Mouse (Mus musculus): ENCODE measurements around the gene Tnip1. TPM values are rescaled to one million over a fixed set of nuclear protein-coding genes. Genes with fewer than 3 reads are reported as not detected.
"Not testable (repeated sequence)": the region's sequence is repeated elsewhere in the genome, so short reads cannot be mapped to it uniquely, and the experiment has no call there.

Tnip1 gene
- total RNA-seq, 2 experiments from 2014 or later: 3.3 to 6.3 TPM

GRCm38 (mm10) chr11:54913841-54914240, 48.9 kb downstream of the Tnip1 start:
- ATAC-seq (replicated peaks; ENCODE audit: low FRiP score, poor library complexity, severe bottlenecking): no peak

GRCm38 (mm10) chr11:54912503-54913316, 50.0 kb downstream of the Tnip1 start:
- ATAC-seq (replicated peaks; ENCODE audit: low FRiP score, poor library complexity, severe bottlenecking): no peak

GRCm38 (mm10) chr11:54911671-54912502, 50.8 kb downstream of the Tnip1 start:
- no peak for ATAC-seq (replicated peaks; ENCODE audit: low FRiP score, poor library complexity, severe bottlenecking)

DNA sequence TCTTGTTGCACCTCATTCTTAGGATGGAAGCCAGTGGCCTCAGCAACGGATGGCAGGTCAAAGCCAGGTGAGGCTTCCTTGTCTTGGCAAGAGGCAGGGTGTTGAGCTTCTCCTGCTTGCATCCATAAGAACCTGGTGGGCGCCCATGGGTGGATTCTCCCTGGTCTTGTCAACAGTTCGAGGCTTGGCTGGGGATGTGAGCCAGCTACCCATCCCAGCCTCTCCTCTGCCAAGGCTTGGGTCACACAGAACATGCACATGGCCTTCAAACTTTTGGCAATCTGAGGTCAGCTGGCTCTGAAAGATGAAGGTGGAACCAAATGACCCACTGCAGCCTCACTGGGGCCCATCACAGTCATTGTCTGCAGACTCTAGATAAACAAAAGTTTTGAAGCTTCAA, 51.5 kb downstream of the Tnip1 start:
- ATAC-seq (replicated peaks; ENCODE audit: low FRiP score, poor library complexity, severe bottlenecking): no peak

DNA sequence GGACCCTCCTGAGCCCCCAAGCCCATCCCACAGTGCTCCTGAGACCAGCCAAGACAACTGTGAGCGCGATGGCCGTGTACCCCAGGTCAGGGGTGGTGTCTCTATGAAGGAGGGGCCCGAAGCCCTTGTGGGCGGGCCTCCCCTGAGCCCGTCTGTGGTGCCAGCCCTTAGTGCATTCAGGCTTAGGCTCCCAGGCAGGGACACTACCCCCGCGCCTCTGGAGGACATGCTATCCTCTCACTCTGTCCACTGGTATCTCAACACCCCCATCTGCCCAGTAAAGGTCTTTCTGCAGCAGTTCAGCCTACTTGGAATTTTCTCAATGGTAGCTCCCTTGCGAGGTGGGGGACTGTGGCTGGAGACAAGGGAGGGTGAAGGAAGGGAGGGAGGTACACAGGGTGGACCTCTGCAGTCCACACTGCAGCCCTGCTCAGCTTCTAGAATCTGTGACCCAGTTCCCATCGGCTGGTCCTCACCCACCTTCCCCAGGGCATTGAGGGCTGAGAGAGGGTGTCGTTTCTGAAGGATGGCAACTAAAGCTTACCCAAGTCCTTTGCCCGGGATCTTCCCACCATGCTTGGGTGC, 52.5 kb downstream of the Tnip1 start:
- no peak for ATAC-seq (replicated peaks; ENCODE audit: low FRiP score, poor library complexity, severe bottlenecking)

DNA sequence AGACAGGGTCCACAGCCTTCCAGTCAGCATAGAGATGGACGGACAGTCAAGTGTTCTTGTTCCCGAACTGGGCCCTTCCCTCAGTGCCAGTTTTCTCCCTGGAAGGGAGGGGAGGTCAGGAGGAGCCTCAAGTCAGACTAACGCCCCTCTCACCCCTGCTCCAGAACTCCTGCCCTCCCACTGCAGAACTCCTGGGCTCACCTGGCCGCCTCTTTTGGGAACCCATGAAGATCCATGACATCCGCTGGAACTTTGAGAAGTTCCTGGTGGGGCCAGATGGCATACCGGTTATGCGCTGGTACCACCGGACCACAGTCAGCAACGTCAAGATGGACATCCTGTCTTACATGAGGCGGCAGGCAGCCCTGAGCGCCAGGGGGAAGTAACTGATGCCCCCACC, 53.4 kb downstream of the Tnip1 start:
- ATAC-seq (replicated peaks; ENCODE audit: low FRiP score, poor library complexity, severe bottlenecking): no peak

DNA sequence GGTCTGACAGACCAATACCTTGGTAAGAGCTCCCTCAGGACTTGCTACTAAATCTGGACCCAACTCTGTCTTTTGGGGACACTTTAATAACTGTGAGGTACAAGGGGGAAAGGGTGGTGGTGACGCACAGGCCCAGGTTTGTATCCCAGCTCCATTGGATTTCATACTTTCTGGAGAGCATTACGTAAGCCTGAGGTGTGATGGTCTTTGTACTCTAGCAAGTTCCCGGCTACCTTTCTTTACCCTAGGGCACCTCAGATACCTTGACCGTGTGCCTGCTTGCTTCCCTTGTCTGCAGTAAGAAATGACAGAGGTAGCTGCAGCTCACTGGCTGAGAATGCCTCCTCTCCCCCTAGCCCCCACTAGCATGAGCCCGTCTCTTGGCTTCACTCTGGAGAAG, 55.5 kb downstream of the Tnip1 start:
- no peak for ATAC-seq (replicated peaks; ENCODE audit: low FRiP score, poor library complexity, severe bottlenecking)

GRCm38 (mm10) chr11:54906466-54906865, 56.3 kb downstream of the Tnip1 start:
- ATAC-seq (replicated peaks; ENCODE audit: low FRiP score, poor library complexity, severe bottlenecking): no peak

GRCm38 (mm10) chr11:54905931-54906330, 56.8 kb downstream of the Tnip1 start:
- ATAC-seq (replicated peaks; ENCODE audit: low FRiP score, poor library complexity, severe bottlenecking): no peak

DNA sequence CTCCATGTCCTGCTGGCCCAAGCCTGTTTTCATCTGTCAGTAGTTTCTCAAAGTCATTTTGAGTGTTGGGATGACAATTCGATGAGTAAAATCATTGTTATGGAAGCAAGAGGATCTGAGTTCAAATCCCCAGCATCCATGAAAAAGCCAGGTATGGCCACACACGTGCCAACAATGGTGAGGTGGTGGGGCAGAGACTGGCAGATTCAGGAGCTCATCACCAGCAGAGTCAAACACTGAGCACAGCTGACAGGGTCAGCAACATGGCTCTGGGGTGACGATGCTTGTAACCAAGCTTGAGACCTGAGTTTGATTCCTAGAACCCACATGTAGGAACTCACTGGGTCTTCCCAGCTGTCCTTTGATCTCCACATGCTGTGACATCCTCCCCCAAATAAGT, 57.6 kb downstream of the Tnip1 start:
- no peak for ATAC-seq (replicated peaks; ENCODE audit: low FRiP score, poor library complexity, severe bottlenecking)

DNA sequence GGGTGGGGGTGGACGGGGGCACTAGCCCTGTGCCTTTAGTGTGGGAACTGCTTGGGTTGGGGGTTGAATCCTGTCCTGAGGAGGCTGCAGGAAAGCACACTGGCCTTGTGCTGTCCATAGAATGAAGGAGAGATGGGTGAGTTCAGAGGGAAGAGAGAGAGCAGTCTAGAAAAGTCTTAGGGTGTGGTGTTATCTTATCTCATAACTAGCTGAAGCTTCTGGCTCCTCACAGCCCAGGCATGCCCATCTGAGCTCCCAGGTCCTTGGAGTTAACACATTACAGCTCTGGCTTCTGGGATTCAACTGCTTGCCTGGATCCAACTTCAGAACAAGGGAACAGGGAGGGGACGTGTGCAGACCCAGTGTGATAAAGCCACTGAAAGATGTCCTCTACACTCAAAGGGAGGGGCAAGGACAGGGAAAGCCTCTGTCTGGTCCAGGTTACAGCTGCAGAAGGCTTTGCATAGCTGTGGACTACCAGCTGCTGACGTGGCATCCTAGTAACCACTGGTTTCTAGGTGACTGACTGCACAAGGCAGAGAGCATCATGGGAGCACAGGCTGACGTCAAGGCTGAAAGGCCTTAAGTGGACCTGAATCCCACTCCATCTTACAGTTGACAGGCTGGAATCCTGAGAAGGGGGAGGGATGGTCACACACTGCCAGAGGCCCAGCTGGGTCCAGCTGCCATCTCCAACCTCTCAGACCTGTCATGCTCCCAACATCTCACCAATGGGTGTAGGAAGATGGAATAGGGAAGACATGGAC, 58.6 kb downstream of the Tnip1 start:
- no peak for ATAC-seq (replicated peaks; ENCODE audit: low FRiP score, poor library complexity, severe bottlenecking)

GRCm38 (mm10) chr11:54903339-54903738, 59.4 kb downstream of the Tnip1 start:
- ATAC-seq (replicated peaks; ENCODE audit: low FRiP score, poor library complexity, severe bottlenecking): no peak

DNA sequence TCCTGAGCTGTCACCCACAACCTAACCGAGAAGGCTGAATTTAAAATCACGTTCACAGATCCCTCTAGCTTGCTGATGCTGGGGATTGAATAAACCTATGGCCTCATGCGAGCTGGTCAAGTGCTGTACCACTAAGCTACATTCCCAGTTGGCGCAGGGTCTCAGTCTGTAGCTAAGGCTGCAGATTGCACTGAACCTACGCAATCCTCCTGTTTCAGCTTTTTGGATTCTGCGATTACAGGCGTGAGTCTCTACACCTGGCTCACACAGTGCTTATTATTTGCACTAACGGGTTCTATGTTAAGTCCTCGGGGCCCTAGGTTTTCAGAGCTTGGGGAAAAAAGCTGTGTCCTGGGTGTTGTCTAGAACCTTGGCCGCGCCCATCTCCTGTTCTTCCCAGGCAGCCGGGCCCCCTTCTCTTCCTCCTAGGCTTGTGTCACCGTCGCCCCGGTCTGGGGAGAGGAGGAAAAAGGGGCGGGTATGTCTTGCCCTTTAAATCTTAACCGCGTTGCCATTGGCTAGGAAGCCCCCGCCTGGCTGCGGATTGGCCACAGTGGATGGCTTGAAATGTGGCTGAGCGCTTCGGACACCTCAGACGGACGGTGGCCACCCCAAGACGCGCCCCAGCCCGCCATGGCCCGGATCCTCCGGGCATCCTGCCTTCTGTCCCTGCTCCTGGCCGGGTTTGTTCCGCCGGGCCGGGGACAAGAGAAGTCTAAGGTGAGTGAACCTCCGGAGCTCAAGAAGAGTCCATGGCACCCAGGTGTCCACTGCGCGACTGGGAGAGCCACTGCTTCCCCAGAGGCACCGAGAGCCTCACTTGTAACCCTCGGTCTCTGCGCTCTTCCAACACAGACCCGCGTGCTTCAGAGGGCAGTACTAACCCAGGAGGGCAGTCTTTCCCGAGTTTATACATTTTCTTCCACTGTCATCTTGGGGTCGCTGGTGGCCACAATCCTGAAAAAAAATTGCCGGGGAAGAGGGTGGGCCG, 60.1 kb downstream of the Tnip1 start, which contains the start of gene Gpx3:
Gene Gpx3 (plus strand): TSS at position 121 of the 991 bp plus-strand sequence.
- ATAC-seq (replicated peaks; ENCODE audit: low FRiP score, poor library complexity, severe bottlenecking): no peak

GRCm38 (mm10) chr11:54899657-54900056, 63.1 kb downstream of the Tnip1 start:
- ATAC-seq (replicated peaks; ENCODE audit: low FRiP score, poor library complexity, severe bottlenecking): no peak

GRCm38 (mm10) chr11:54897470-54897869, 65.2 kb downstream of the Tnip1 start:
- no peak for ATAC-seq (replicated peaks; ENCODE audit: low FRiP score, poor library complexity, severe bottlenecking)

GRCm38 (mm10) chr11:54896646-54897045, 66.1 kb downstream of the Tnip1 start:
- ATAC-seq (replicated peaks; ENCODE audit: low FRiP score, poor library complexity, severe bottlenecking): not testable (repeated sequence)

GRCm38 (mm10) chr11:54894589-54894988, 68.1 kb downstream of the Tnip1 start:
- no peak for ATAC-seq (replicated peaks; ENCODE audit: low FRiP score, poor library complexity, severe bottlenecking)

GRCm38 (mm10) chr11:54892091-54892490, 70.6 kb downstream of the Tnip1 start:
- no peak for ATAC-seq (replicated peaks; ENCODE audit: low FRiP score, poor library complexity, severe bottlenecking)

GRCm38 (mm10) chr11:54891341-54891740, 71.4 kb downstream of the Tnip1 start:
- no peak for ATAC-seq (replicated peaks; ENCODE audit: low FRiP score, poor library complexity, severe bottlenecking)

Data from erythroid progenitor cell, adult 5-6 weeks (primary cell).